Mouse (Mus musculus) right cerebral cortex, postnatal 10 days (tissue): ENCODE measurements around the gene Olfr191.
"Not testable (repeated sequence)": the region's sequence is repeated elsewhere in the genome, so short reads cannot be mapped to it uniquely, and the experiment has no call there.

Experiments
- DNase-seq, 2 experiments: peaks; one replicate each; pipeline ENCODE4 v3.0.0; 2021; ENCODE audit warnings: low spot score in 2 of 2

Olfr191 gene

GRCm38 (mm10) chr16:59089722-59090121, at the start of gene Olfr191:
TSS of gene Olfr191 (minus strand) at chr16:59089822.
- DNase-seq = not testable (repeated sequence)

GRCm38 (mm10) chr16:59130740-59131139, 41.1 kb upstream of the Olfr191 start:
- no peak for DNase-seq

- no peak for DNase-seq
Measured at GRCm38 (mm10) chr16:59120969-59121368, 31.3 kb upstream of the Olfr191 start, which contains the start of gene Olfr194. TSS of gene Olfr194 (minus strand) at chr16:59121069.

GRCm38 (mm10) chr16:59111781-59112180, 22.2 kb upstream of the Olfr191 start, which contains the start of gene Olfr193:
TSS of gene Olfr193 (minus strand) at chr16:59111881.
- no peak for DNase-seq

GRCm38 (mm10) chr16:59108522-59108921, 18.9 kb upstream of the Olfr191 start:
- not testable (repeated sequence) for DNase-seq

- DNase-seq = no peak
Measured at GRCm38 (mm10) chr16:59105312-59105711, 15.7 kb upstream of the Olfr191 start.

DNA sequence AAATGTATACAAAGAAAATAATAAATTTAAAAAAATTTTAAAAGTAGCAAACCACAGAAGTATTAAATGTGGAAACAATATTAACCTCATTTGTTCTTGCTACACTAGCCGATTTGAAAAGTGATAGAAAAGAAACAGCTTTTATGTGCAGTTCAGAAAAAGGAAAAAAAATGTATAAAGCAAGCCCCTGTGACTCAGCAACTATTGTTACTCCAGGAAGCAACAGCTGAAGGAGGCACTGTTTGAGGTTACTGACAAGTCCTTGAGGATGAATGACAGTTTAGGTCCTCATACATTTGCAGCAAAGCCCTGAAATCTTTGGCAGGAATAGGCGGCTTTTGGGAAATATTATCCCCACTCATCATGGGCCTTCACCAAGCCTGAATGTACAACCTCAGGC, 8.5 kb downstream of the Olfr191 start:
- DNase-seq = not testable (repeated sequence)

DNA sequence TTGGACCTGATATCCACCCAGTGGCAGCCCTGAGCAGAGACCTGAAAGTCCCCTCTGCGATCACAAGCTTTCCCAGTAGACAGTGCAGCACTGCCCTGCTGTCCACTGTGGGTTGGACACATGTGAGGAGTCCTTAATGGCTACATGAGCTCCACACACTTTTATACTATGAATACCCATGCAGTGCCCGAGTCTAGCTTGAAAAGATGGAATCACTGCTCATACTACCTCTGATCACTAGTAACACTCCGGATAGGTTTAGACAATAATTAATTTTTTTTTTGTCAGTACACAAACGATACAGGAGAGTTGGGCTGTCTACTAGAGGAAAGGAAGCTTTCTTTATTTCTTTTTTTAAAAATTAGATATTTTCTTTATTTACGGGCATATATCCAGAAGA, 11.7 kb downstream of the Olfr191 start, which contains the start of gene Olfr190:
TSS of gene Olfr190 (minus strand) at position 101 of the 400 bp plus-strand sequence.
- no peak for DNase-seq

DNA sequence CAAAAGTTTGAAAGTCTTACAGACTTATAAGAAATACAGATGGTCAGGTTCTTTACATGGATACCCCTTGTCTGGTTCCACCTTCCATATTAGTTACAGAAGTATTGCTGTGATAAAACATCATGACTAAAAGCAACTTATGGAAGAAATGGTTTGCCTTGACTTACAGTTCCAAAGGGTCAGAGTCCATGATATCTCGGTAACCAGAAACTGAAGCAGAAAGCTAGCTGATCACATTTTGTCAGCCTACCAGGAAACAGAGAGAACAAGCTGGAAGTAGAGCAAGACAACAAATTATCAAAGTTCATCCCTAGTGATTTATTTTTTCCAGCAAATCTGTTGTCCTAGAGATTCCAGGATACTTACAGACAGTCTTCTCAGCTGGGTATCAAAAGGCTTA, 16.1 kb downstream of the Olfr191 start:
- DNase-seq = no peak

GRCm38 (mm10) chr16:59071755-59072154, 17.9 kb downstream of the Olfr191 start:
- DNase-seq = no peak

GRCm38 (mm10) chr16:59062411-59062810, 27.2 kb downstream of the Olfr191 start:
- not testable (repeated sequence) for DNase-seq

DNA sequence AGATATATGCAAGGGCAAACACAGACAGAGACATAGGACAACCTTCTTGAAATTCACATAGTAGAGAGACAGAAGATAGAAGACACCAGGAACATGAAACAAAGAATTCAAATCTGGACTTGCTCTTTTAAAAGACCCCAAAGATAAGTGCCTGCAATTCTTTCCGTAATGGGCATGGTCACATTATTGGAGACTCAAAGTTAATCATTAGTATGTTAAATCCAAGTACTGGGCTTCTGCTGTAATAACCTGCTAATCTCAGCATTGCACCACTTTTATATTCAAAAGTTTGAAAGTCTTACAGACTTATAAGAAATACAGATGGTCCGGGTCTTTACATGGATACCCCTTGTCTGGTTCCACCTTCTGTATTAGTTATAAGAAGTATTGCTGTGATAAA, 40.3 kb downstream of the Olfr191 start:
- DNase-seq = not testable (repeated sequence)

GRCm38 (mm10) chr16:59048860-59049259, 40.8 kb downstream of the Olfr191 start:
- DNase-seq = no peak

DNA sequence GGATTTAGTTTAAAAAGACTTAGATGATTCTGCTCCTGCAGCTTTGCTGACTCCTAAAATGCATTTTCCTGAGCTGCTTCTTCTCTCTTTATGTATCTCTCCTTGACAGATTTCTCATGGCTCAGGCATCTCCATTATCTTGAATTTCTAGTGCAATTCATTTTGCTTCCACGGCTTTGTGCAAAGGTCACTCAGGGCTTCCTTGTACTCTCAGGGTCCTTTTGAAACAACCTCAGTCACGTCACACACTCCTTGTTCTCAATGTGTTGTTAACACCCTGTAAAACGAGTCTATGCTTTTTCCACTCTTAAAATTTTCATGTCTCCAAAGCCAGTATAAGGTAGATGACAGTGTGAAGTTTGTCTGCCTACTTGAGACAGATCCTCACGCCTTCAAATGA, 42.0 kb downstream of the Olfr191 start:
- no peak for DNase-seq

GRCm38 (mm10) chr16:59045835-59046234, 43.8 kb downstream of the Olfr191 start:
- no peak for DNase-seq

GRCm38 (mm10) chr16:59039710-59040109, 49.9 kb downstream of the Olfr191 start, which contains the start of gene Olfr187:
TSS of gene Olfr187 (minus strand) at chr16:59039767.
- DNase-seq = no peak
